Mouse (Mus musculus) heart, adult 2 months (tissue): ENCODE results near the gene Gm6583.

Source experiments
- CTCF ChIP-seq: fragments of 200-600 bp; IDR thresholded peaks from 2 replicates; pipeline ENCODE4 v1.8.1; 2022; ENCODE audit warnings: antibody characterized with exemption, mild to moderate bottlenecking, moderate library complexity
- EP300 ChIP-seq: fragments of 200-500 bp; IDR thresholded peaks from 2 replicates; pipeline ENCODE4 v1.6.1; 2011; ENCODE audit warnings: low read depth, low read length, control low read depth; ENCODE audit not compliant: insufficient read depth
- POLR2A ChIP-seq: fragments of 200-500 bp; IDR thresholded peaks from 2 replicates; pipeline ENCODE4 v1.6.1; 2011; ENCODE audit warnings: mild to moderate bottlenecking, low read depth, low read length, control low read depth; ENCODE audit not compliant: insufficient read depth

- TF ChIP-seq POLR2A (no peak), CTCF (no peak), EP300 (no peak)
These were observed 18.8 kb downstream of the Gm6583 start for GRCm38 (mm10) chr5:112337004-112337403.
